Mouse (Mus musculus): Measurements from ENCODE around the gene Ninj1. TPM values are rescaled to one million over a fixed set of nuclear protein-coding genes. Genes with fewer than 3 reads are reported as not detected.
A peak's percentile ranks its signal among the peaks of the same experiment; 100 is the strongest.

Ninj1 gene
- polyA plus RNA-seq, 1 experiment from 2014 or later, result 63.3 TPM

GRCm38 (mm10) chr13:49225159-49225558 lies 37.9 kb downstream of the Ninj1 start:
- Histone ChIP-seq H3K9ac (ENCODE audit: low read depth, low read length) (no peak overlapping the region), H3K36me3 (ENCODE audit: control insufficient read depth, insufficient read depth, low read length) (no peaks in the 10 kb centered on the region), H3K4me1 (ENCODE audit: control insufficient read depth, insufficient read depth, low read length) (peaks cover 4% of the 10 kb centered on the region; the same call in 1 of the 2 replicates), H3K27me3 (replicated peaks; ENCODE audit: control insufficient read depth, insufficient read depth, low read length) (no peaks in the 10 kb centered on the region; the same call in 1 of the 2 replicates), H3K9me3 (ENCODE audit: control insufficient read depth, low read length) (peaks cover 3% of the 10 kb centered on the region; the same call in 1 of the 2 replicates), H3K4me3 (ENCODE audit: low read length) (no peak overlapping the region), H3K4me2 (ENCODE audit: low read depth, low read length) (no peak overlapping the region), H3K27ac (ENCODE audit: low read length) (no peak overlapping the region)
- 65% methylated on average over 3 of the region's 3 CpGs for WGBS
- no peak for ATAC-seq

GRCm38 (mm10) chr13:49225633-49226032 lies 38.3 kb downstream of the Ninj1 start:
- H3K9me3 ChIP-seq (ENCODE audit: control insufficient read depth, low read length), result peaks cover 3% of the 10 kb centered on the region; the same call in 1 of the 2 replicates
- no peak overlapping the region for H3K4me3 ChIP-seq (ENCODE audit: low read length)
- WGBS, result 42% methylated on average over 4 of the region's 4 CpGs
- H3K27me3 ChIP-seq (replicated peaks; ENCODE audit: control insufficient read depth, insufficient read depth, low read length), result no peaks in the 10 kb centered on the region; the same call in 1 of the 2 replicates
- ATAC-seq, result no peak; the same call in 1 of the 2 replicates
- H3K27ac ChIP-seq (ENCODE audit: low read length), result no peak overlapping the region
- no peak overlapping the region for H3K4me2 ChIP-seq (ENCODE audit: low read depth, low read length)
- H3K4me1 ChIP-seq (ENCODE audit: control insufficient read depth, insufficient read depth, low read length), result peaks cover 4% of the 10 kb centered on the region; the same call in 1 of the 2 replicates
- H3K9ac ChIP-seq (ENCODE audit: low read depth, low read length), result no peak overlapping the region
- no peaks in the 10 kb centered on the region for H3K36me3 ChIP-seq (ENCODE audit: control insufficient read depth, insufficient read depth, low read length)

- H3K9me3 ChIP-seq (ENCODE audit: control insufficient read depth, low read length), result no peaks in the 10 kb centered on the region
- H3K27ac ChIP-seq (ENCODE audit: low read length), result no peak overlapping the region
- ATAC-seq, result peak; percentile 70
- no peak overlapping the region for H3K4me2 ChIP-seq (ENCODE audit: low read depth, low read length)
- WGBS, result 79% methylated on average over 8 of the region's 8 CpGs
- no peaks in the 10 kb centered on the region for H3K4me1 ChIP-seq (ENCODE audit: control insufficient read depth, insufficient read depth, low read length)
- H3K4me3 ChIP-seq (ENCODE audit: low read length), result no peak overlapping the region
- H3K9ac ChIP-seq (ENCODE audit: low read depth, low read length), result no peak overlapping the region
- H3K36me3 ChIP-seq (ENCODE audit: control insufficient read depth, insufficient read depth, low read length), result no peaks in the 10 kb centered on the region
- H3K27me3 ChIP-seq (replicated peaks; ENCODE audit: control insufficient read depth, insufficient read depth, low read length), result no peaks in the 10 kb centered on the region
These were observed 46.7 kb downstream of the Ninj1 start for GRCm38 (mm10) chr13:49233792-49234572.

GRCm38 (mm10) chr13:49234711-49235110 lies 47.4 kb downstream of the Ninj1 start:
- H3K4me1 ChIP-seq (ENCODE audit: control insufficient read depth, insufficient read depth, low read length), result no peaks in the 10 kb centered on the region
- H3K27me3 ChIP-seq (replicated peaks; ENCODE audit: control insufficient read depth, insufficient read depth, low read length), result no peaks in the 10 kb centered on the region
- WGBS, result 93% methylated on average over 4 of the region's 4 CpGs
- ATAC-seq, result no peak
- H3K9me3 ChIP-seq (ENCODE audit: control insufficient read depth, low read length), result no peaks in the 10 kb centered on the region
- no peak overlapping the region for H3K4me3 ChIP-seq (ENCODE audit: low read length)
- H3K4me2 ChIP-seq (ENCODE audit: low read depth, low read length), result no peak overlapping the region
- no peak overlapping the region for H3K27ac ChIP-seq (ENCODE audit: low read length)
- H3K9ac ChIP-seq (ENCODE audit: low read depth, low read length), result no peak overlapping the region
- no peaks in the 10 kb centered on the region for H3K36me3 ChIP-seq (ENCODE audit: control insufficient read depth, insufficient read depth, low read length)

GRCm38 (mm10) chr13:49237617-49238016 lies 50.3 kb downstream of the Ninj1 start:
- H3K36me3 ChIP-seq (ENCODE audit: control insufficient read depth, insufficient read depth, low read length), result no peaks in the 10 kb centered on the region
- 88% methylated on average over 8 of the region's 8 CpGs for WGBS
- no peak for ATAC-seq

GRCm38 (mm10) chr13:49238737-49239136 lies 51.5 kb downstream of the Ninj1 start:
- no peak overlapping the region for H3K27ac ChIP-seq (ENCODE audit: low read length)
- 94% methylated on average over 8 of the region's 8 CpGs for WGBS
- H3K36me3 ChIP-seq (ENCODE audit: control insufficient read depth, insufficient read depth, low read length), result no peaks in the 10 kb centered on the region
- H3K9ac ChIP-seq (ENCODE audit: low read depth, low read length), result no peak overlapping the region
- no peaks in the 10 kb centered on the region for H3K9me3 ChIP-seq (ENCODE audit: control insufficient read depth, low read length)
- H3K4me1 ChIP-seq (ENCODE audit: control insufficient read depth, insufficient read depth, low read length), result no peaks in the 10 kb centered on the region
- no peak overlapping the region for H3K4me2 ChIP-seq (ENCODE audit: low read depth, low read length)
- no peak overlapping the region for H3K4me3 ChIP-seq (ENCODE audit: low read length)
- ATAC-seq, result no peak
- H3K27me3 ChIP-seq (replicated peaks; ENCODE audit: control insufficient read depth, insufficient read depth, low read length), result no peaks in the 10 kb centered on the region

More at GRCm38 (mm10) chr13:49237617-49238016, 50.3 kb downstream of the Ninj1 start:
- Histone ChIP-seq H3K9ac (ENCODE audit: low read depth, low read length) (no peak overlapping the region), H3K27me3 (replicated peaks; ENCODE audit: control insufficient read depth, insufficient read depth, low read length) (no peaks in the 10 kb centered on the region), H3K27ac (ENCODE audit: low read length) (no peak overlapping the region), H3K4me2 (ENCODE audit: low read depth, low read length) (no peak overlapping the region), H3K4me1 (ENCODE audit: control insufficient read depth, insufficient read depth, low read length) (no peaks in the 10 kb centered on the region), H3K4me3 (ENCODE audit: low read length) (no peak overlapping the region), H3K9me3 (ENCODE audit: control insufficient read depth, low read length) (no peaks in the 10 kb centered on the region)

- Histone ChIP-seq H3K27ac (ENCODE audit: low read length) (0 out of 2 replicates have a peak overlapping the region, but pooled peaks have one; percentile 27), H3K4me3 (ENCODE audit: low read length) (no peak overlapping the region), H3K27me3 (replicated peaks; ENCODE audit: control insufficient read depth, insufficient read depth, low read length) (peaks cover 11% of the 10 kb centered on the region), H3K9me3 (ENCODE audit: control insufficient read depth, low read length) (no peaks in the 10 kb centered on the region), H3K36me3 (ENCODE audit: control insufficient read depth, insufficient read depth, low read length) (no peaks in the 10 kb centered on the region), H3K9ac (ENCODE audit: low read depth, low read length) (no peak overlapping the region), H3K4me1 (ENCODE audit: control insufficient read depth, insufficient read depth, low read length) (no peaks in the 10 kb centered on the region; the same call in 1 of the 2 replicates), H3K4me2 (ENCODE audit: low read depth, low read length) (no peak overlapping the region)
- no peak for ATAC-seq
- 68% methylated on average over 9 of the region's 9 CpGs for WGBS
These were observed 55.2 kb downstream of the Ninj1 start for GRCm38 (mm10) chr13:49242321-49243065.

- Histone ChIP-seq H3K4me3 (ENCODE audit: low read length) (no peak overlapping the region), H3K9me3 (ENCODE audit: control insufficient read depth, low read length) (no peaks in the 10 kb centered on the region), H3K36me3 (ENCODE audit: control insufficient read depth, insufficient read depth, low read length) (no peaks in the 10 kb centered on the region), H3K4me1 (ENCODE audit: control insufficient read depth, insufficient read depth, low read length) (peaks cover 10% of the 10 kb centered on the region), H3K9ac (ENCODE audit: low read depth, low read length) (no peak overlapping the region), H3K4me2 (ENCODE audit: low read depth, low read length) (no peak overlapping the region), H3K27me3 (replicated peaks; ENCODE audit: control insufficient read depth, insufficient read depth, low read length) (peaks cover 21% of the 10 kb centered on the region), H3K27ac (ENCODE audit: low read length) (no peak overlapping the region)
- no peak for ATAC-seq
- 87% methylated on average over 2 of the region's 2 CpGs for WGBS
These were observed 56.2 kb downstream of the Ninj1 start for GRCm38 (mm10) chr13:49243492-49243891.

- no peaks in the 10 kb centered on the region for H3K9me3 ChIP-seq (ENCODE audit: control insufficient read depth, low read length)
- no peak overlapping the region for H3K9ac ChIP-seq (ENCODE audit: low read depth, low read length)
- peaks cover 11% of the 10 kb centered on the region for H3K4me1 ChIP-seq (ENCODE audit: control insufficient read depth, insufficient read depth, low read length)
- H3K36me3 ChIP-seq (ENCODE audit: control insufficient read depth, insufficient read depth, low read length), result no peaks in the 10 kb centered on the region
- no peak for ATAC-seq
- no peak overlapping the region for H3K4me3 ChIP-seq (ENCODE audit: low read length)
- H3K27me3 ChIP-seq (replicated peaks; ENCODE audit: control insufficient read depth, insufficient read depth, low read length), result peaks cover 22% of the 10 kb centered on the region
- WGBS, result 65% methylated on average over 4 of the region's 4 CpGs
- H3K27ac ChIP-seq (ENCODE audit: low read length), result no peak overlapping the region
- H3K4me2 ChIP-seq (ENCODE audit: low read depth, low read length), result no peak overlapping the region
These were observed 58.0 kb downstream of the Ninj1 start for GRCm38 (mm10) chr13:49245251-49245650.
